Mouse (Mus musculus) naive thymus-derived CD4-positive, alpha-beta T cell, adult 5 months (primary cell): ENCODE data around the gene BC048562. TPM values are rescaled to one million over a fixed set of nuclear protein-coding genes. Genes with fewer than 3 reads are reported as not detected.

Experiments
- polyA plus RNA-seq: library from polyadenylated mRNA; unstranded; fragments of 100-300 nt; shearing (Covaris generic); gene quantifications from one replicate; pipeline ENCODE4 v1.2.1, GENCODE M21; 2017

Gene BC048562
- polyA plus RNA-seq, result not detected

DNA sequence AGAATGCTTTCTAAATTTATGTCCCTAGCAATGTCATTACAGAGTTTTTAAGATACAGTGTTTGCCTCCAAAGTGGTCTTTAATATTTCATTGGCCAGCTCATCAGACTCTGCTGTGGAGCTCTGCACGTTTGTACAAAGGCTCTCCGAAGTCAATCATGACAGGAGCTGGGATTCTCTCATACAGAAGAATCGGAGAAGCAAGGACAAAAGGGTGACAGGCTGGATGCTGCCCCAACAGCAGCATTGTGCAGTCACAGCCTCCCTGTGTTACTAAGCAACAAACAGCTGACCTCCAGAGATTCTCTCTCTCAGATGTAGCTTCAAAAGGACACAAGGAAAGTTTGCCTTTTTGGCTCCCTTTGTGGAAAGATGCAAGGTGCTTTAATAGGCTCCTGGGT is at the start of gene BC048562:
BC048562 (plus strand) TSS at position 301 of the 400 bp plus-strand sequence.

GRCm38 (mm10) chr9:108392676-108393075 is 43.6 kb upstream of the BC048562 start, which contains the start of gene 1700102P08Rik:
TSS of gene 1700102P08Rik (plus strand) at chr9:108392805.

DNA sequence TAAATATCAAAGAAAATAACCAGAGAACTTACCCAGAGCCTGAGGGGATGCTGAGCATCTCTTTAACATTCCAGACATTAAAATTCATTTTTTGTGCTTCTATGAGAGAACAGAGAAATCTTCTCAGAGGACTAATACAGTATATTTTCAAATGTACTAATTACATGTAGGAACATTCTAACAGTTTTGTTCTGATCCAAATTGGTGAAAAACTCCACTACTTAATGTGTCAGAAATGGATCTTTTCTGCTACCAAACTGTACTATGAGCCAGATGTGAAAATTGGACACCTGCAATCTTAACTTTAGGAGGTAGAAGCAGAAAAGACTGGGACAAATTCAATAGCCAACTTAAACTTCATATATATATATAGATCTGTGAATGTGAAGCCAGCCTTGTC is 7.9 kb upstream of the BC048562 start, which contains the start of gene Ccdc36:
Ccdc36 (minus strand) TSS at position 101 of the 400 bp plus-strand sequence.

DNA sequence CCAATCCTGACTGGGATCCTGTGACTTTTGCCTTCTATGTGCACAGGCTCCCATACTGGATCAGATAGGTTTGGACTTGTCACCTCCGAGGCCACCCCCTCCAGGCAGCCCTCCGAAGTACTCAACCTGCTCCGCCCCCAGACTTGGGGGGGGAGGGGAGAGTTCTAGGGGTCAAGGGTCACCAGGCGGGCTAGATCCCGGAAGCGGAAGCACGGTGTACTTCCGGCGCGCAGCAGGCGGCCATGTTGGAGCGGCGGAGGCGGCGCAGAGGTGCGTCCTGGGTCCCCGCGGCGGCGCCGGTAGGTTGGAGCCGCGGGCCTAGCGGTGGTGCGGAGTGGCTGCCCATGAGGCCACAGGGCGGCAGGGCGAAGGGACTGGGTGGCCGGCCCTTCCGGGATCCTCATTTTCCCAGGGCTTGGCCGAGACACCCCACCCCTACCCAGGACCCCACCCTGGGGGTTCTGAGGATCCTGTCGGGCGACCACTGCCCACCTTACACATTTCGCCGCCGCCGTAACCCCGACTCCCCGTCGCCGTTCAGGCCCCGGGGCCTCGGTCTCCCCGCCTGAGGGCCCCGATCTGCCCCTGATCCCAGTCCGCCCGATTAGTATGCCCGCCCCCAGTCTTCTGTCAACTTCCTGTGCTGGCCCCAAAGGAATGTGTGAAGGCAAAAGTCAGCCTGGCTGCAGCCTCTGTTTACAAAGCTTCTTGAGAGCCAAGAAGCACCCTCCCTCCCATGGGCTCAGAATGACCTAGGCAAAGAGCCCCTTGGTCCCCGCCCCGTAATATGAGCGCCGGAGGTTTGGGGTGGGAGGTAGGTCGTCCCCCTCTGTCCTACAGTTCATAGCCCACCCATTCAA is 24.3 kb downstream of the BC048562 start, which contains the start of gene Ccdc71:
Ccdc71 (plus strand) TSS at position 209 of the 860 bp plus-strand sequence.

GRCm38 (mm10) chr9:108461181-108461631 is 24.9 kb downstream of the BC048562 start, which contains the start of gene Klhdc8b:
TSS of gene Klhdc8b (minus strand) at chr9:108461581.

GRCm38 (mm10) chr9:108479721-108480351 is 43.6 kb downstream of the BC048562 start, which contains the start of gene Lamb2:
TSS of gene Lamb2 (plus strand) at chr9:108479736.

DNA sequence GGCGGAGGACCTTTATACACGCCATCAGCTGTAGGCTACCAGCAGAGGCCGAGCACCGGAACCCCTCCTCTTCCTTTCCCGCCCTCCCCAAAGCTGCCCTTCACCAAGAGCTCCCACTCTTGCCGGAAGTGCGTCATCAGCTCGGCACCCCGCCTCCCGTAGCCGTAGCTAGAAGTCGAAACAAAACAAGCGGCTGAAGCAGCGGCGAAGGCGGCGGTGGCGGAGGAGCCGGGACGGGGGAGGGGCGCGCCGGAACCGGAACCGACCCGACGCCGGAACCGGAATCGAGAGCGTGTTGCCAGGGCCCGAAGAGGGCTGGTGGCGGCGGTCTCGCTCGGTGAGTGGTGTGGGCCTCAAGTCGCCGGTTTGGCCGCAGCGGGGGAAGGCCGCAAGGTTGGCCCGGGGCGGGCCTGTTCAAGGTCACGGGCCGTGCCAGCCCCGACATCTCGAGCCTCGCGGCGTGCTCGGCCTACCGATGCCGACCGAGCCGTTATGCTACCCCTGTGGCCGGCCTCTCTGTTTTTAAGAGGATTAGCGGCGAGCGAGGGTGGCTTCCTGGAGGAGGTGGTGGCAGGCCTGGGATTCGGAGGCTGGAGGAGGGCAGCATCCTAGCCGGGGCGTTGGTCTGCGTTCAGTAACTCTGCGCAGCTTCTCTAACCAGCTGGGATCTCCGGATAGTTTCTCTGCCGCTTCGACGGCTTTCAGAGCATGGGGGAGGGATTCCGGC is 54.4 kb downstream of the BC048562 start, which contains the start of gene Usp19:
Usp19 (plus strand) TSS at position 44 of the 727 bp plus-strand sequence.

Other genes with a start within 250 kb of the BC048562 start
- 0.12 TPM for gene Bsn, start 246.1 kb upstream of the BC048562 start, polyA plus RNA-seq
- gene Dag1, start 172.5 kb upstream of the BC048562 start, polyA plus RNA-seq, result 25.2 TPM
- 2.8 TPM for gene Nicn1, start 146.1 kb upstream of the BC048562 start, polyA plus RNA-seq
- 0.32 TPM for gene Amt, start 139.6 kb upstream of the BC048562 start, polyA plus RNA-seq
- 480 TPM for gene Rhoa, start 130.4 kb upstream of the BC048562 start, polyA plus RNA-seq
- gene Tcta, start 130.3 kb upstream of the BC048562 start, polyA plus RNA-seq, result 8.6 TPM
- 219 TPM for gene Gpx1, start 97.6 kb upstream of the BC048562 start, polyA plus RNA-seq
- 119 TPM for gene Usp4, start 88.6 kb upstream of the BC048562 start, polyA plus RNA-seq
- 1.9 TPM for gene 1700102P08Rik, start 43.7 kb upstream of the BC048562 start, polyA plus RNA-seq
- gene Ccdc36, start 8.0 kb upstream of the BC048562 start, polyA plus RNA-seq, result 0.11 TPM
- gene Ccdc71, start 24.0 kb downstream of the BC048562 start, polyA plus RNA-seq, result 43.7 TPM
- 13.7 TPM for gene Klhdc8b, start 25.1 kb downstream of the BC048562 start, polyA plus RNA-seq
- gene Lamb2, start 43.3 kb downstream of the BC048562 start, polyA plus RNA-seq, result 0.57 TPM
- gene Usp19, start 54.1 kb downstream of the BC048562 start, polyA plus RNA-seq, result 208 TPM
- 76.9 TPM for gene Qars, start 71.2 kb downstream of the BC048562 start, polyA plus RNA-seq
- 193 TPM for gene Qrich1, start 80.3 kb downstream of the BC048562 start, polyA plus RNA-seq
- gene Impdh2, start 123.8 kb downstream of the BC048562 start, polyA plus RNA-seq, result 128 TPM
- 19.7 TPM for gene Ndufaf3, start 131.0 kb downstream of the BC048562 start, polyA plus RNA-seq
- gene Dalrd3, start 133.4 kb downstream of the BC048562 start, polyA plus RNA-seq, result 67.8 TPM
- 33.6 TPM for gene Wdr6, start 142.3 kb downstream of the BC048562 start, polyA plus RNA-seq
- 9.8 TPM for gene P4htm, start 161.2 kb downstream of the BC048562 start, polyA plus RNA-seq
- 182 TPM for gene Arih2, start 212.9 kb downstream of the BC048562 start, polyA plus RNA-seq
- 18.9 TPM for gene Slc25a20, start 225.6 kb downstream of the BC048562 start, polyA plus RNA-seq